Mouse (Mus musculus): ENCODE measurements at regions not wholly inside any gene's neighbourhood (a gene's known extent, or its start where the extent isn't known, plus 50 kb on each side); places are given as distances from the start of the nearest gene placed in this dataset.

DNA sequence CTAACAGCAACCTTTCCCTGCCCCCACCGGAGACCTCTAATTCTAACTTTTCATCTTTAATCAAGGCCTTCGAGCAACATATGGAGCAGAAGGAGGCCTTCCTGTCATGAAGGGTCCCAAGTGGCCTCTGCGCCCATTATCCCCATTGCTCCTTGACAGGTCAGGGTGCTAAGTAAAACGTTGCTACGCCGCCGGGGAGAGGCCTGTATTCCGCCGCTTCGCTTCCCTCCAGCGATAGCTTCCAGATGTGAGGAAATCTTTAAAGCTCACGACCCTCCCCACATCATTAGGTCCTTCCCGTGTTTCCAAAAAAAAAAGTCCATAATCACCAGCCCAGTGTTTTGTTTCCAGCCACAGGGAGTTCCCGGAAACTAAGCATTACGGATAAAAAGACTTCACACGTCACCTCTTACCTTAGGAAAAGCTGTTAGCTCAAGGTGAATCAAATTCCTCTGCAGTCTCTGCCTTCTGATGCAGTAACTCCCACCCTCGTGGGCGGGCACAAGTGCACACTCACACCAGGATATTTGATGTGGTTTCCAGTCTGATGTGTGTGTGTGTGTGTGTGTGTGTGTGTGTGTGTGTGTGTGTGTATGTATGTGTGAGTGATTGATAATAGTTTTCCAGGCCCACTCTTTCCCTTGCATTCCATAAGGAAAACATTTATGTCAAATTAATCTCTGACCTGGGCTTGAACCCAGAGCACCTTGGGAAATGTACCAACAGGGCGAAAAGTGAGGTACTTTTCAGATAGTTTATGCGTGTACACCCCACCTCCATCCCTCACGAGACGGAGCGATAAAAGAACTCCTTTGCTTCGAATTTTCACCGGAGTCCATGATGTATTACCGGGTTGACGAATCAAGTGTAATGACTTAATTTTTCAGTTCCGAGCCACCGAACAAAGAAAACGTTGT is 107.5 kb downstream of the Gm45692 start:
- no peak for DNase-seq

DNA sequence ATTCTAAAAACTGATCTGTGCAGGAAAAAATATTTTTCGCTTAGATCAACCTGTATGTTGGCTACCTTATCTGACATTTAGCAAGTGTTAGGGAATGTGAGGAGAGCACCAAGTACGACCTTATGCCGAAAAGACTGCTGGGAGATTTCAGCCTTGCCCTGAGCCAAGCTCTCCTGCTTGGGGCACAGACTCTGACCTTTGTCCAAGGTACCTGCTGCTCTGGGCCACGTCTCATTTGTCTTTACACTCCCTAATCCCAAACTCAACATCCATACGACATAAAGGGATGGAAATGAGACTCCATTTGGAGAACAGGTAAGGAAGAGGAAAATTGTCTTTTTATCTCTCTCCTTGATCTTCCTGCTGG is 108.2 kb downstream of the Gm45692 start:
- no peak for DNase-seq

DNA sequence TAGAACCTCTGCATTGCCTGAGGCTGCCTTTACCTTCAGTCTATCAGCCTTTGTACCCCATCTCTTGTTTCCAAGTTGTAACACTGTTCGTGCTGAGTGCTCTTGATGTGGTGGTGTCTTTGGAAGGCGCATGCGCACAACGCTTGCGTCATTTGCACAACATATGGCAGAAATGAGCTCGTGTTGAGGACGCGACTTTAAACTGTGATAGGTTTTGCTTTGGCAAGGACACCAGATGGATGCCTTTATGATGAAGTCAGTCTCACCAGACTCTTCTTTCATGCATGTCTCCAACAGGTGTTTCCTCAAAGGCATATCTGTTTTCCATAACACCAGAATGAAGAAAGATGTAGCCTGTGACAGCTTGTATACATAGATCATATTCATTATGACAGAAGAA is 110.2 kb downstream of the Gm45692 start:
- no peak for DNase-seq

DNA sequence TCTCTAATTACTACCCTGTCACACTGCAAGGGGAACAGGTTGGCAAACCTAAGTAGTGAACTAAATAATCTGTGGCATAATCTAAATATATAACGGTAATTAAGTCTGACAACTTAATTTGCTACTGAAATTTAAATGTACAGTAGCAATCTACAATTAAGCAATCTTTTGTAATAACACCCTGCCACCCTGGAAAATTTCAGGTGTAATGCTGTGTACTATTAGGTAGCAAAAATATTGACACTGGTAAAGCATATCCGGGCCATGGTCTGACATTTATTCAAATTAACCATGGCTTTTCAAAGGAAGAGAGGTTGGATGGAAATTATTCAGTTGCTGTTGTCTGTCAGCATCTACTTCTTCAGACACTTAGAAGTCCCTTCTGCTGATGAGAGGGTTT is 119.7 kb downstream of the Gm45692 start:
- DNase-seq = no peak

DNA sequence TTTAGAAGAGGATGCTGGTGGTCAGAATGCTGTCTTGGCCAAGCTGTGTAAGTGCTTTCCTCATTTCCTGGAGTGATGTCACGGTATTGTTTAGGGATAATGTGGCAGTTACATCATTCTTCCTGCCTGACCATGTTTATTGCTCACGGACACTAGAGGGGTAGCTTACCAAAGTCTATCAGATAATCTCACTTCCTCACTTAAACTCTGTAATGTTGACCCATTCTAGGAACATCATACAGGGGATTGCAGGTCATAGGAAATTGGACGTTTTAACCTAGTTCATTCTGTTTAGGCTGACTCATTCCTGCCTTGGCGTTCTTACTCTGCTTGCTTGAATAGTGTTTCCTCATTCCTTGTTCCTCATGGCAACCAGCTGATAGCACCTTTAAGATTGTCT is 120.3 kb downstream of the Gm45692 start:
- DNase-seq = no peak

DNA sequence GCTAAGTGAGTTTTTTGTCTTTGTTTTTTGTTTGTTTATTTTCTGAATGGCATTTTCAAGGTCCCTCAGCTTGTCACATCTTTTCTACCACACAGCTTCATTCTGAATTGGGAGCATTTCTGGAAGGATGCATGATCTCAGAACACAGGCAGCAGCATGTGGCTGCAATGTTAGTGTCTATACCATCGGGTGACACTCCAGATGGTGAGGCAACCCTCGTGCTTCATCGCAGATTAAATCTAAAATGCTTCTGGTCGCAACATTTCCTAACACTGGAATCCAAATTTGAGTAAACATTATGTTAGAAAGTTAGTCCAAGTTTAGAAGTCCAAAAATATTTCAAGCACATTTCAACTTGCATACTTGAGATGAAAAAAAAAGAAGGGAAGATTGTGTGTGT is 124.4 kb downstream of the Gm45692 start:
- DNase-seq = no peak

DNA sequence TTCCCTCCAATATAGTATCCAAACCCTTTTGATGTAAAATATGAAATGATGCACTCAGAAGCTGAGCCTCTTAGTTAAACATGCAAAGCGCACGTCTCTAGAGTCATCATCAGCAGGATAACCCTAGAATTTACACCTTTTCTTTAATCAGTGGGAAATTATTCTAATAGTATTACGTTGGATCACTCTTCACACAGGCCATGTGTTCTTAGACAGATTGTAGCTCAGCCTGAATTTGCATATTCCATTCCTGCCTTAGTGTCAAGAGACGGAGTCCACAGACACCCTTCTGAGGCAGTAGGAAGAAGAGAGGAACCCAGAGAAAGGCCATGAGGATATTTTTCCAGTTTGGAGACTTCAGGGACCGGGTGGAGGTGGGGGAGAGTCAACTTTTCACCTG is 125.0 kb downstream of the Gm45692 start:
- DNase-seq = no peak

DNA sequence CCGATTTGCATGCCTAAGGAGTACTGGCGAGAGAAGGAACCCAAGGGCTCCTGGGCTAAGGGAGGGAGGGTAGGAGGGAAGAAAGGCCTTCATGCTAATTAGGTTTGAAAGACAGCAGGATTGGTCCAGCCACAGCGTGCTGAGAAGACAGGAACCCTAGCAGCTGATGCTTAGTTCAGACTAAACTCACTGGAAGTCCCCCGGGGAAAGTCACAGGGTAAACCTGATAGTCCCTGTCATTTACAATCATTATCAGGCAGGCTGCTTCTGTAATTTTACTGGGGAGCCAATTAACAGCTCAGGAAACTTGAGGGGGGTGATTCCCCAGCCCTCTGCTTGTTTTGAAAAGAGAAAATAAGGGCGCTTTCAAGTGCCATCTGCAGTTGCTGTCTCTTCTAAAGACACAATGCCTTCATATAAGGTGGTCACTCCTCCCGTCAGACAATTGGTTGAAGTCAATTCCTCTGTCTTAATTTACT is 135.9 kb downstream of the Gm45692 start:
- no peak for DNase-seq

DNA sequence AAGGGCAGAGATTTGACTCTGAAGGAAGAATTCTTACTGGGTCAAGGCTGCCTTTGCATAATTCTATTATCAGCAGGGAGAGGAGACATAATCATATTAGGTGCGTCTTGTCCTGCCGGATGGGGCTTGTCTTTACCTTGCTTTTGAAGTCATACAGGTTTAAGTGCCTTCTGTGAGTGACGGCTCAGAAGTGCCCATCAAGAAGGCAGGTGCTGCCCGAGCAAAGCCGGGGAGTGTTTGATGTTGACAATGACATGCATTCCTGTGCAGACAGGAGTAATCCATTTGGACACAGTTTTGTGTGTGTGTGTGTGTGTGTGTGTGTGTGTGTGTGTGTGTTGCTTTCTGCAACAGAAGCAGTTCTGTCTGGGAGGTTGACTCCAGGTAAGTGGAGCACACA is 141.0 kb downstream of the Gm45692 start:
- no peak for DNase-seq

DNA sequence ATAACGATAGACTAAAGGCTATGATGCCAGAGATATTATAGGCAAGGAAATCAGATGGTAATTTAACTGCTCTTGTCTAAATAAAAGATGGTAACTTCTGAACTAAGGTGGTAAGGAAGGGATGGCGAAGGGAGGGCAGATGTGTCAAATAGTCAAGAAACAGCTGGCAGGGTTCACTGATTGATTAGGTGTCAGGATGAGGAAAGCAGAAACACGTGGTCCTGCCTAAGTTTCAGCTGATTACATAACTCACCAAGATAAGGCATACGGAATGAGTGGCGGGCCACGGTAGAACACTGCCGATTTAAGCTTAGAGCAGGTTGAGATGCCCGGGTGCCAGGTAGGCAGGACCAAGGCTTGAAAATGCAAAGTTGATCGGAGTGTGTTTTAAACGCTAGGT is 143.2 kb downstream of the Gm45692 start:
- no peak for DNase-seq

DNA sequence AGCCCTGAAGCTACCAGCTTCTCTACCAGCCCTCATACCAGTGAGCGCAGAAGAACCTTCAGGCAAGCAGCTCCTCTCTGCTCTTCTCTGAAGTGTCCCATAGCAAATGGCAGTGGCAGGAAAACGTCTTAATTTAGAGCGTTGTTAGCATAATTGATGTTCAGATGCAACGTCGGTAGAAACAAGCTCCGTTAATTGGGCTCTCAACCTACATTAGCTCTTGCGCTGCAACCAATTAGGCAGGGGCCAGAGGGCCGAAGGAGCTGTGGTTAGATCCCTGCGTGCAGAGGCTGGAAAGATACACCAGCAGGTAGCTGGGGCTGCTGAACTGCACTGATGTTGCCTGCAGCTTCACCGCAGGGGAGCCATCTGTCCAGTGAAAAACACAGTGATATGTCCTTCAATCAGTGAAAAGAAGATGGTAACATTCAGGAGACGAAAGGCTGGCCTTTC is 145.6 kb downstream of the Gm45692 start:
- no peak for DNase-seq

DNA sequence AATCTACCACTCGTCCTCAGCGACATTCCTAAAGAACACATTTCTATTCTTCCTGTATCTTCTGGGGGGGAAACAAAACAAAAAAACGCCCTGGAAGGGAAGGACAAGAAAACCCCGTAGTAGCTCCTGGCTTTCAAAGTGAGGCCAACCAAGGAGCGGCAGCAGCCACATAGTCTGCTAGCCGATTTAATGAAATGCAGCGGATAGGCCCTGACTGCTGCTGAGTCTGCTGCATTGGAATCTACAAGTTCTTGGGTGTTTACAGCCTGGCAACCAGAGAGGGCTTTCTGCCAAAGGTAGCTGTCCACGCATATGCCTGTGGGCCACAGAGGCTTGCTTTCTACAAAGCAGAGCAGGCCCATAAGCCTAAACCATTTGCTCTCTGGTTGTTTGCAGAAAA is 146.0 kb downstream of the Gm45692 start:
- no peak for DNase-seq

DNA sequence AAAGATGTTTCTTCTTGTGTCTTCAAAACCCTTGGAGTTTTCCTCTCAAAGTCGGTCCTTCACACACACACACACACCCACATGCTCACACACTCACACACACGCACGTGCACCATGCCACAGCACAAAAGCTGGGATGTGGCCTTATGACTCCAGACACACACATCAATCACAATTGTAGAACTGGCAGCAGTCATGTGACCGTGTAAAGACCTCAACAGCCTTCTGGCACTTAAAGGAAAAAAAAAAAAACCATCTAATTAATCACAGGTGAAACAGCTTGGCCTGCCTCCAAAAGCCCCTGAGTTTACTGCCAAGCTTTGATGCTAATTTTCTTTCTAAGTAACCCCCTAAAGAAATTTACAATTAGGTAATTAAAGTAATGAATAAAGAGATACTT is 147.1 kb downstream of the Gm45692 start:
- no peak for DNase-seq

DNA sequence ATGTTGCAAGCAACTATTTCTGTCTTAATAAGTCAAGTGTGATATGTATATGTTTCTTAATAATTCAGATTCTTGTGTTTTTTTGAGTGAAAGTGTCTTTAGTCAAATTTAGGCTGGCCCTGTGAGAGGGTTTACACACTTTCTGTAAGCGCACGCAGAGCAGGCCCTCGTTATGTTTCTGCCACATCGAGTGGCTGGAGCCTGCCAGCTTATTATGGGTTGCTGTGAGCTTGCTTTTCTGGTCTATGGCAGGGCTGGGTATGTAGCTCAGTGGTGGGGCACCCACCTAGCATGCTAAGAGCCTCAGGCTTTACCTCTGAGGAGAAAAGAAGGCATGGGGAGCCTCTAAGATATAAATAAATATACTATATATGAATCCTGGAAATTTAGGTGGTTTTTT is 148.2 kb downstream of the Gm45692 start:
- DNase-seq = no peak

DNA sequence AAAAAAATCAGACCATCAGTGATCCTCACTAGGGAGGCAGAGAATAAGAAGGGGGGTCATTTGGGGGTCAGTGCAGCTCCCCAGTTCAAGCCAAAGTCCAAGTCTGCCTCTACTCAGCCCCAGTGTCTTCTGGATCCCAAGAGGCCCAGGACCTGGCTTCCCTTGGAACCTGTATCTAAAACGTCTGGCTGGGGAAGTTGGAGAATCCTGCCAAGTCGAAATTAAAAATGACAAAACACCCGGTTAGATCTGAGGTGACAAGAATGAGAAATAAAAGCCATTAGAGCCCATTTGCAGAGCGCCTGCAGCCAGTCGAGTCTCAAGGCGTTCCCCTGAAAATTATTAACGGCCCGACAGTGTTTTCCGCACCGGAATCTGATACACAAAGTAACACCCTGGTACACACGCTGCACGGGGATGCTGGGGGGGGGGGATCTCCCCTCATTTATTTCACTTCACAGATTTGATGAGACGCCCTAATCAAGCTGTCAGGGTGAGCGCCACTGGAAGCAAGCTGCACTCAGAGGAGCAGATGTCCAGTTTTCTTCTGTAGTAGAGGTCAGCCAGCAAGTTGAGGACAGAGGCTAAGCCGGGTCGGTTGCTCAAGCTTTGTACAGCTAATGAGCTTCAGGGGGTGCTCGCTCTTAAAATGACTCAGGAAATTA is 149.5 kb downstream of the Gm45692 start:
- DNase-seq = no peak

DNA sequence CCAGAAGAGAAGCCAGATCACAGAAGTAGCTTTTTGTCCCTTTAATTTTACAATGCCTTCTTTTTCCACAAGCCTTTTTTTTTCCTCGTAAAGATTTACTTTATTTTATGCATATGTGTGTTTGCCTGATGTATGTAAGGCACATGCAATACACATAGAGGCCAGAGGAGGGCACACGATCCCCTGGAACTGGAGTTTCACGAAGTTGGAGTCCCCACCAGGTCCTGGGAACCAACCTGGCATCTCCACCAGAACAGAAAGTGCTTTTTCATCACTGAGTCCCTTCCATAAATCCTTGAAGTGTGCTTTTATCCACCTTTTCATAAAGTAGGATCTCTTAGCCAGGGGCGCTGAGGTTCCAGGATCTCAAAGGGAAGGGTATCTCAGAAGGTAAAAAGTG is 152.8 kb downstream of the Gm45692 start:
- DNase-seq = no peak

DNA sequence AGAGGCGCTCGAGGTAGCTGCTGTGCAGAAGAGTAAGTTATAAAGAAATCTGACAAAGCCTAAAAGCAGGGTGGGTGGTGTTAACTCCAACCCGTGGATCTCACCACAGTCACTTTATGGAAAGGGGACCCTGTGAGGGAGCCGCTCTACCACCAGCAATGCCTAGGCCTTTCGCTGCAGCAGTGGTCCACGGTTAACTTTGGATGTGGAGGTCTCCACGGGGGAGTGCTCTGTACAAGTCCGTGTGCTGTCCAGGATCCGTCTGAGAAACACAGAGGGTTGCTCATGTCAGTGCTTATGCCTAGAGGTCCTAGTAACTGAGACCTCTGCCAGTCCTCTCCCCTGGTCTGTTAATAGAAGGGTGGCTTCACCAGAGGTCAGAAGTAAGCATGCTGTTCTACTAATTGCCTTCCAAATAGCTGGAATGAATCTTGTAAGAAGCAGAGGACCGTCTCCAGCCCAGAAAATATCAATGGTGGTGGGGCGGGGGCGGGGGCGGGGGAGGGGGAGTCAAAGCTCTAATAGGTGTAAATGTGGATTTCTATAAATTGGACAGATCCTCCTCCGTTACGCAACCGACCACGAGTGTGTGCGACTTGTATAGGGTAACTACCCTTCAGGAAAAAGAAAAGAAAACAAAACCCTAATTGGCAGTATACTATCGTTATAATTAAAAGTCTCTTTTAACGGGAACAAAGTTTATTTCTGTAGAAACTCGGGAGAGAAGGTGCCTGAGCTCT is 153.5 kb downstream of the Gm45692 start:
- DNase-seq = no peak

DNA sequence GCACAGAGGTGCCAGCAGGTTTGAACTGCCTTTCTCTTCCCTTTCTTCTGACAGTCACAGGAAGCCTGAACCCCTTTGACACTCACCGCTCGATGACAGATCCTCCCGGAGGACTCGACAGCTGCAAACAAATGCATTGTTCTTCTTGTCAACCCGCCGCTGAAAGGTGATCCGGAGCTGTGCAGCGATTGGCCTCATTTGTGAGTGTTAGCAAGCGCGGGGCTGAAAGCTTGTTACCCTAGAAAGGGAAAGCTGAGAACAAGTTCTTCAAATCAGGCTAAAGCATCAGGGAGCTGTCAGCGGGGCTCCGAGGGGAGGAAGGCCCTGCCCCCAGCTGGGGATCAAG is 154.1 kb downstream of the Gm45692 start:
- no peak for DNase-seq

DNA sequence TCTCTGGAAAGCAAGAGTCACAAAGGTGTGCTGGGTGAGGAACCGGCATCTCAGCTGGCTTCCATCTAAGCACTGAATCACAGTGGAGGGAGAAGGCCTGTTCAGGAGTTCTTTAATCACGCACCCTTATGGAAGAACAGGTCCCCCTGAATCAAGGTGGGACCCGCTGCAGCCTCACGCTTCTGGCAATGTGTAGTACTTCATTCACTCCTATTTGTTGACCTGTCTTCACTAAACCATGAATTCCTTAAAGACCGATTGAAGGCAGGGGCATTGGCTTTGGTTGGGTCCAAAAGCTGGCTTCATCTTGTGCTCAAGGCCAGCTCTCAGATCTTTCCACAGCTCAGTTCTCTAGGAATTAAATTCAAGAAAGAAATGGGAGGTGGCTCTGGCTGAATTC is 154.5 kb downstream of the Gm45692 start:
- DNase-seq = no peak

DNA sequence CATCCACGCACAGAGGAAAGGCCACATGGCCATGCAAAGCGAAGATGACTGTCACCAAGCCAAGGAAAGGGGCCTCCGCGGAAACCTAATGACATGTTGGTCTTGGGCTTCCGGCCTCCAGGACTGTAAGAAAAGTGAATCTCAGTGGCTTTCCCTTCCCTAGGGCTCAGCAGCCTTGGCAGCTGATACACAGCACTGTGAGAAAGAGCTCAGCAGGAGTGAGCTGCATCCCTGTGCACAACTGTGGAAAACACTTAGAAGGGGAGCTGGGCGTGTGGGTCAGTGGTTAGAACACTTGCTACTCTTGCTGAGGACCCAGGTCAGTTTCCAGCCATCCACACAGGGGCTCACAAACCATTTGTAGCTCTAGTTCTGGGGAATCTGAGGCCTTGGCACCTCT is 155.1 kb downstream of the Gm45692 start:
- no peak for DNase-seq

DNA sequence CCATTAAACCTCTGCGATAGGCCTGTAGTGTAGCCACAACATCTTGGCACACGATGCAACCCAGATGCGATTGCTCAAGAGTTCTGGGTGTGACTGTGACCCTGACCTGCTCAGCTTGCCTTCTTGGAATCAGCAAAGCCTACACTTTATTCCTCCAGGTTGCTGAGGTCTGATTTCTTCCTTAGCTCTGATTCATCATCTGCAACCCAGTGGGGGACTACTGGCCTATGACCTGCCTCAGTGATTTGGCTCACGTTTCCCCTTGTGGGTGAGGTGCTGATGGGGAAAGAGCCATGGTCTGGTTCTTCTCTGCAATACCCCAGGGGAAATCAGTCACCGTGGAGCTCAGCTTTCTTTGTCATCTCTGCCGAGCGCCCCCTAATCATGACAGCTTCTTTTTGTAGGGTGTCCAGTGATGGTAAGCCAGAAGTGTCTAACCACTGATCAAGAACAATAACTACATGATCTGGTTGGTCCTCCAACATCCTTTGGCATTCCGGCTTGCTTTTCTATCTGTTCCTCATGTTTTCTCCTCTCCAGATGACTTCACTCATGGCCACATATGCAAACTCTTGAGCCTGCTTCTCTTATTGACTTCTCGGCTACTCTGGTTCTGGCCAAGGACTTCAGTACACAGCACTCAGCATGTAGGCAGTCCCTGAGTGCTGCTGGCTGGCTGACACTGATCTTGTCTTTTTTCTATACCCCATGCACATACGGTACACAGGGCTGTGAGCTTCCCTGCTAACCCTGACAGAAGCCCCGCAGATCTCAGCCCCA is 163.0 kb downstream of the Gm45692 start:
- DNase-seq = no peak

DNA sequence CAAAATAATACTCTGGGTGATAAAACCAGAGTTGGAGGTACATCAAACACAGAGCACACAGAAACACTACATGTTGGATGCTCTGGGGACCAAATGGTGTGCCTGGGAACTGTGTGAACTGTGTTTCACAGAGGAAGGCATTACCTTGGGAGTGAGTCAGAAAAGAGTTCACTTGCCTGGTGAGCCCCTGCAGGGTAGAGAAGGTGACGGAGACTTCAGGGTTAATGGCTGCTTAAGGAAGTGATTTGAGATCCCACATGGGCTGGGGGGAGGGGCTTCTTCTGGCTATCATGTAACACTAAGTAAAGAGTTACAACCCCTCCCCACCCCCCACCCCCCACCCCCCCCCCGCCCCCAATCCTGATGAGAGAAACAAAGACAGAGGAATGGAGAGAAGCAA is 164.6 kb downstream of the Gm45692 start:
- DNase-seq = no peak

DNA sequence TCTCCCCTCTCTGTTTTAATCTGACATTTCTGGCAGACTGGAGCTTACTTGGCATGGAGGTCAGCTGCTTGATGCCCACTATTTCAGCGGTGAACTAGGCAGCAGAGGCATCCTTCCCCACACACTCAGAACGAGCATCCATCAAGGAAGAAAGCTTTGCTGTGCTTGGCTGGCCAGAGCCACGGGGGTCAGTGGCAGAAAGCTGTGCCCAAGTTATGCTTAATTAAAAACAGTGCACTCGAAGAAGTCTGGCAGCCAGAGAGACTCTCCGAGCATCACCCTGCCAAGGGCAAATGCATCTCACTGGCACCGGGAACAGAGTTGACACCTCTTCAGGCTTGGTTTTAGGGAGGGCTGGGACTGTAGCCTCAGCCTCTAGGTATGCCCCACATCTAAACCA is 168.3 kb downstream of the Gm45692 start:
- DNase-seq = no peak

All from thymus, postnatal 36 days (tissue).